Mouse (Mus musculus) testis, adult 2 months (tissue): ENCODE results near the gene Nsg2.

Experiments
- CTCF ChIP-seq: fragments of 200-500 bp; IDR thresholded peaks from 2 replicates; pipeline ENCODE4 v1.5.1; 2012; ENCODE audit warnings: low read depth, mild to moderate bottlenecking, inconsistent platforms, low read length, moderate library complexity; ENCODE audit not compliant: control insufficient read depth, insufficient read depth, insufficient replicate concordance
- POLR2A ChIP-seq: fragments of 200-500 bp; IDR thresholded peaks from 2 replicates; pipeline ENCODE4 v1.6.1; 2012; ENCODE audit warnings: low read depth, mild to moderate bottlenecking, inconsistent platforms, low read length, moderate library complexity; ENCODE audit not compliant: control insufficient read depth

DNA sequence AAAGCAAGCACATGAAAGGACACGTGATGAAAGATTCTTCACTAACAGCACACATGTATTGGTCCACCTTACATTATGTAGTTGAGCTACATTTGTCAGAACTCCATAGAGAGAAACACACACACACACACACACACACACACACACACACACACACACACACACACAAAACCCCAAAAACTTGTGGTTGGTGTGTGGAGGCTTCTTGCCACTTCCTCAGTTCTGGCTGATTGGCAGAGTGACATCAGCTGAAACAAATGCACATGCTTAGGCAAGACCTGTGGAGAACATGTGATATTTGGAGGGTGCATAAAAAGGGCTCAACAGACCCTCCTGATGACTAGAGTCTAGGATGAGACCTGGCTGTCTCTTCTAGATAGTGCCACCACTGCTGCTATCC lies 36.3 kb upstream of the Nsg2 start:
- TF ChIP-seq POLR2A (no peak), CTCF (no peak)
